Mouse (Mus musculus) frontal cortex, postnatal 25 days (tissue): ENCODE data around the gene Ing2.

Experiments used
- DNase-seq, 2 experiments: peaks; one replicate each; pipeline ENCODE4 v3.0.0; 2022; ENCODE audit warnings: low spot score in 2 of 2

Gene Ing2

GRCm38 (mm10) chr8:47674777-47675710 lies at the start of gene Ing2:
Gene Ing2, minus strand, starts transcription at chr8:47675556.
- DNase-seq, result peak; percentile 100

GRCm38 (mm10) chr8:47721609-47722008 lies 46.3 kb upstream of the Ing2 start:
- no peak for DNase-seq

GRCm38 (mm10) chr8:47718641-47719040 lies 43.3 kb upstream of the Ing2 start:
- no peak for DNase-seq

GRCm38 (mm10) chr8:47713761-47714745 lies 38.7 kb upstream of the Ing2 start, which contains the start of gene Cdkn2aip:
Gene Cdkn2aip, minus strand, starts transcription at chr8:47713932.
- peak; percentile 84 for DNase-seq

GRCm38 (mm10) chr8:47713171-47713663 lies 37.9 kb upstream of the Ing2 start:
- DNase-seq, result peak in 1 of 2 experiments; percentile 15

- no peak for DNase-seq
These were observed 32.8 kb upstream of the Ing2 start for GRCm38 (mm10) chr8:47708106-47708505.

GRCm38 (mm10) chr8:47706746-47707145 lies 31.4 kb upstream of the Ing2 start:
- DNase-seq, result no peak

GRCm38 (mm10) chr8:47702333-47702732 lies 27.0 kb upstream of the Ing2 start:
- DNase-seq, result no peak

- no peak for DNase-seq
These were observed 22.3 kb upstream of the Ing2 start for GRCm38 (mm10) chr8:47697696-47698095.

- no peak for DNase-seq
These were observed 20.2 kb upstream of the Ing2 start for GRCm38 (mm10) chr8:47695431-47696105.

GRCm38 (mm10) chr8:47693119-47693518 lies 17.8 kb upstream of the Ing2 start:
- peak; percentile 75 for DNase-seq

GRCm38 (mm10) chr8:47691831-47692230 lies 16.5 kb upstream of the Ing2 start:
- DNase-seq, result no peak

GRCm38 (mm10) chr8:47691303-47691702 lies 15.9 kb upstream of the Ing2 start:
- DNase-seq, result no peak

- no peak for DNase-seq
These were observed 15.3 kb upstream of the Ing2 start for GRCm38 (mm10) chr8:47690674-47691078.

GRCm38 (mm10) chr8:47689704-47690326 lies 14.5 kb upstream of the Ing2 start:
- DNase-seq, result no peak

GRCm38 (mm10) chr8:47684441-47684840 lies 9.1 kb upstream of the Ing2 start:
- DNase-seq, result no peak

- no peak for DNase-seq
These were observed 8.6 kb upstream of the Ing2 start for GRCm38 (mm10) chr8:47683994-47684393.

GRCm38 (mm10) chr8:47680306-47680705 lies 5.0 kb upstream of the Ing2 start:
- DNase-seq, result no peak

GRCm38 (mm10) chr8:47679603-47680002 lies 4.2 kb upstream of the Ing2 start:
- DNase-seq, result no peak

- no peak for DNase-seq
These were observed 1.3 kb upstream of the Ing2 start for GRCm38 (mm10) chr8:47676631-47677030.

GRCm38 (mm10) chr8:47676224-47676623 lies 868 bp upstream of the Ing2 start:
- no peak for DNase-seq
